Mouse (Mus musculus): ENCODE measurements around the gene Mettl7a3.

DNA sequence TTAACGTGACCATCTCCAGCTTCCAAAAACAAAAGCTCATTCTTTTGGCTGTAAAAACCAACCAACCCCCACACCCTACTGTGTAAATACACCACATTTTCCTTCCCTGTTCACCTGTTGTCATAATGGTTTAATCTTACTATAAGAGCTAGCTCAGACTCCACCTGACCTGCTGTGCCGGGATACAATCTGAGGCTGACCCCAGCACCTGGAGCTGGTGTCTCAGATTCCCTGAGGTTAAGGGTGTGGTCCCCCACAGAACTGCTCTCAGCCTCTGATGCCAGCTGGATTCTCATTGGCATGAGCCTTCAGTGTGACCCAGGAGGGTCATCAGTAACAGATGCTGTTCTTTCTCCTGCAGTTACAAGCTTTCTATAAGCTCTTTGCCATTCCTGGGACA is 45.4 kb downstream of the Mettl7a3 start:
- TF ChIP-seq CTCF (IDR thresholded peaks at IDR 0.05; ENCODE audit: low read depth): no peak
- no peak for TF ChIP-seq EP300 (optimal IDR thresholded peaks at IDR 0.05)
